ENCODE assay signal across 9 mouse cellular contexts in genomic region chr4:42945952-42946351, GRCm38 (mm10). TPM values are rescaled to one million over a fixed set of nuclear protein-coding genes. Genes with fewer than 3 reads are reported as not detected.
A peak's percentile ranks its signal among the peaks of the same experiment; 100 is the strongest.
DNase-seq lines count a peak whose midpoint lies in the region; ATAC-seq and TF ChIP-seq lines count a peak whose summit lies in the region.
"Had no signal": no experiment of that assay in that cellular context is flagged by ENCODE, and none has a peak within 500 bp of the region (broad histone marks: within the 10 kb centered on the region; RNA-seq: fewer than 3 reads in every experiment).

No protein-coding gene starts in this region.

- H3K27me3 ChIP-seq in forebrain, embryonic 14.5 days (replicated peaks; ENCODE audit: control insufficient read depth, insufficient read depth, low read length): no peaks in the 10 kb centered on the region
- peaks cover 15% of the 10 kb centered on the region for H3K27me3 ChIP-seq in midbrain, embryonic 10.5 days (ENCODE audit: low read depth, poor library complexity, severe bottlenecking)
- H3K27me3 ChIP-seq in stomach, postnatal 0 days (ENCODE audit: control insufficient read depth, insufficient read depth, low read length): no peaks in the 10 kb centered on the region

- H3K27ac ChIP-seq in forebrain, embryonic 14.5 days (ENCODE audit: low read depth, low read length): peak overlapping the region; percentile 79
- 0 out of 2 replicates have a peak overlapping the region, but pooled peaks have one; percentile 2 for H3K27ac ChIP-seq in midbrain, embryonic 10.5 days (replicated peaks)
- H3K27ac ChIP-seq in stomach, postnatal 0 days (replicated peaks): no peak overlapping the region
- H3K27ac ChIP-seq: heart, embryonic 13.5 days had no signal

- intact Hi-C loops in gastrocnemius, postnatal 14 days (cut with DNase I; ENCODE audit: low total_unique reads): loop anchor here (5.0 kb wide), 1 partner anchor 69 kb away; no protein-coding TSS in a partner anchor

- no peak for ATAC-seq in forebrain, embryonic 14.5 days
- ATAC-seq in stomach, postnatal 0 days (ENCODE audit: low FRiP score, low TSS enrichment): no peak

- DNase-seq in gastrocnemius, adult 18-20 months (ENCODE audit: low spot score): peak; percentile 49
- no peak for DNase-seq in gastrocnemius, postnatal 14 days
- DNase-seq in B cell, adult 2 months: peak; percentile 42 to 44
- DNase-seq in c-Kit-negative CD71-positive TER-119-positive erythroid progenitor cells, embryonic 14.5 days (ENCODE audit: low read depth, low spot score): peak; percentile 20
- peak; percentile 90 for DNase-seq in forebrain, embryonic 14.5 days (ENCODE audit: low spot score)
- DNase-seq in layer of hippocampus, postnatal 10 days (ENCODE audit: low spot score in 2 of 2): peak; percentile 78 to 80
- peak; percentile 69 for DNase-seq in midbrain, embryonic 10.5 days (ENCODE audit: low spot score)
- peak; percentile 49 for DNase-seq in stomach, postnatal 0 days (ENCODE audit: low spot score)

- H3K36me3 ChIP-seq in forebrain, embryonic 14.5 days (ENCODE audit: control insufficient read depth, insufficient read depth, low read length): no peaks in the 10 kb centered on the region
- no peaks in the 10 kb centered on the region for H3K36me3 ChIP-seq in midbrain, embryonic 10.5 days
- no peaks in the 10 kb centered on the region for H3K36me3 ChIP-seq in stomach, postnatal 0 days (ENCODE audit: control insufficient read depth, insufficient read depth, low read length)
- H3K36me3 ChIP-seq: heart, embryonic 13.5 days had no signal

- no peak overlapping the region for H3K4me3 ChIP-seq in forebrain, embryonic 14.5 days (ENCODE audit: low read depth, low read length)
- no peak overlapping the region for H3K4me3 ChIP-seq in midbrain, embryonic 10.5 days
- no peak overlapping the region for H3K4me3 ChIP-seq in stomach, postnatal 0 days (ENCODE audit: low read depth, low read length)
- H3K4me3 ChIP-seq: heart, embryonic 13.5 days had no signal

- peak; percentile 82 for TF ChIP-seq CTCF in stomach, postnatal 0 days (IDR thresholded peaks at IDR 0.05; ENCODE audit: low read depth)

- no peaks in the 10 kb centered on the region for H3K9me3 ChIP-seq in forebrain, embryonic 14.5 days (replicated peaks; ENCODE audit: control insufficient read depth, low read length)
- H3K9me3 ChIP-seq in midbrain, embryonic 10.5 days (replicated peaks): no peaks in the 10 kb centered on the region
- H3K9me3 ChIP-seq in stomach, postnatal 0 days (ENCODE audit: control insufficient read depth, low read length): no peaks in the 10 kb centered on the region
- H3K9me3 ChIP-seq: heart, embryonic 13.5 days had no signal

- WGBS in forebrain, embryonic 14.5 days: 3% methylated on average over 5 of the region's 5 CpGs
- 10% methylated on average over 5 of the region's 5 CpGs for WGBS in midbrain, embryonic 10.5 days
- WGBS in stomach, postnatal 0 days: 6% methylated on average over 5 of the region's 5 CpGs

- H3K9ac ChIP-seq in forebrain, embryonic 14.5 days (ENCODE audit: low read length): no peak overlapping the region
- H3K9ac ChIP-seq in stomach, postnatal 0 days (ENCODE audit: low read length): no peak overlapping the region
- H3K9ac ChIP-seq: heart, embryonic 13.5 days had no signal

- H3K4me2 ChIP-seq in forebrain, embryonic 14.5 days (ENCODE audit: low read length): peak overlapping the region; percentile 39
- no peak overlapping the region for H3K4me2 ChIP-seq in stomach, postnatal 0 days (replicated peaks; ENCODE audit: low read depth)
- H3K4me2 ChIP-seq: heart, embryonic 13.5 days had no signal

- no peak for TF ChIP-seq EP300 in stomach, postnatal 0 days (optimal IDR thresholded peaks at IDR 0.05)

- peaks cover 43% of the 10 kb centered on the region for H3K4me1 ChIP-seq in forebrain, embryonic 14.5 days (ENCODE audit: control insufficient read depth, insufficient read depth, low read length)
- H3K4me1 ChIP-seq in midbrain, embryonic 10.5 days: peaks cover 51% of the 10 kb centered on the region
- no peaks in the 10 kb centered on the region for H3K4me1 ChIP-seq in stomach, postnatal 0 days (replicated peaks; ENCODE audit: control insufficient read depth, insufficient read depth)

RNA-seq across cellular contexts. Expression of gene Dnajb5, which starts 3.7 kb away (rescaled TPM):
- 100 to 1,000 TPM; 198 to 225 TPM for total RNA-seq in gastrocnemius, adult 18-20 months (2021)
- total RNA-seq in gastrocnemius, postnatal 14 days (2021): 100 to 1,000 TPM; 118 to 161 TPM
- 52.1 and 61.1 TPM in 2 replicates for polyA plus RNA-seq in forebrain, embryonic 14.5 days (2014; fragmentation: Nextera tagmentation; extraction: Ambion mirVana)
- total RNA-seq in layer of hippocampus, postnatal 10 days (2021): 100 to 1,000 TPM; 192 to 205 TPM
- 14.9 and 22.6 TPM in 2 replicates for polyA plus RNA-seq in midbrain, embryonic 10.5 days (2016; fragmentation: Nextera tagmentation; extraction: Ambion mirVana)
- 9.0 and 9.4 TPM in 2 replicates for polyA plus RNA-seq in stomach, postnatal 0 days (2015; fragmentation: Nextera tagmentation; extraction: Ambion mirVana)

RNA-seq across cellular contexts. Expression of gene 1700022I11Rik, which starts 23.5 kb away (rescaled TPM):
- not detected for total RNA-seq in gastrocnemius, adult 18-20 months (2021)
- not detected for total RNA-seq in gastrocnemius, postnatal 14 days (2021)
- 0.47 and 0.53 TPM in 2 replicates for polyA plus RNA-seq in forebrain, embryonic 14.5 days (2014; fragmentation: Nextera tagmentation; extraction: Ambion mirVana)
- not detected for total RNA-seq in layer of hippocampus, postnatal 10 days (2021)
- 0.47 and 0.59 TPM in 2 replicates for polyA plus RNA-seq in midbrain, embryonic 10.5 days (2016; fragmentation: Nextera tagmentation; extraction: Ambion mirVana)
- polyA plus RNA-seq in stomach, postnatal 0 days (2015; fragmentation: Nextera tagmentation; extraction: Ambion mirVana): 0.41 and 0.46 TPM in 2 replicates

RNA-seq across cellular contexts. Expression of gene Phf24, which starts 29.5 kb away (rescaled TPM):
- total RNA-seq in gastrocnemius, adult 18-20 months (2021): under 1 TPM; 0.26 to 0.66 TPM
- under 1 TPM; 0.45 to 0.66 TPM for total RNA-seq in gastrocnemius, postnatal 14 days (2021)
- 11.8 and 17.2 TPM in 2 replicates for polyA plus RNA-seq in forebrain, embryonic 14.5 days (2014; fragmentation: Nextera tagmentation; extraction: Ambion mirVana)
- total RNA-seq in layer of hippocampus, postnatal 10 days (2021): 100 to 1,000 TPM; 129 to 142 TPM
- 1.6 and 2.1 TPM in 2 replicates for polyA plus RNA-seq in midbrain, embryonic 10.5 days (2016; fragmentation: Nextera tagmentation; extraction: Ambion mirVana)
- 6.1 and 6.5 TPM in 2 replicates for polyA plus RNA-seq in stomach, postnatal 0 days (2015; fragmentation: Nextera tagmentation; extraction: Ambion mirVana)

RNA-seq across cellular contexts. Expression of gene Vcp, which starts 54.4 kb away (rescaled TPM):
- total RNA-seq in gastrocnemius, adult 18-20 months (2021): 100 to 1,000 TPM; 248 to 282 TPM
- total RNA-seq in gastrocnemius, postnatal 14 days (2021): 100 to 1,000 TPM; 260 to 262 TPM
- 446 and 480 TPM in 2 replicates for polyA plus RNA-seq in forebrain, embryonic 14.5 days (2014; fragmentation: Nextera tagmentation; extraction: Ambion mirVana)
- total RNA-seq in layer of hippocampus, postnatal 10 days (2021): 100 to 1,000 TPM; 249 to 263 TPM
- polyA plus RNA-seq in midbrain, embryonic 10.5 days (2016; fragmentation: Nextera tagmentation; extraction: Ambion mirVana): 656 and 674 TPM in 2 replicates
- polyA plus RNA-seq in stomach, postnatal 0 days (2015; fragmentation: Nextera tagmentation; extraction: Ambion mirVana): 280 and 282 TPM in 2 replicates

Comparison
In these comparisons a context has a peak if more than half of its experiments do, and no peak if none do; other contexts are left out.
1. RNA of gene Phf24, which starts 29.5 kb away (total RNA-seq): 129 to 142 TPM in layer of hippocampus, postnatal 10 days; 0.45 to 0.66 TPM in gastrocnemius, postnatal 14 days and 0.26 to 0.66 TPM in gastrocnemius, adult 18-20 months; every median in the first group is over 10 times any median in the second.